Mouse (Mus musculus) cerebellum, adult 2 months (tissue): Measurements from ENCODE around the gene Asic5. TPM values are rescaled to one million over a fixed set of nuclear protein-coding genes. Genes with fewer than 3 reads are reported as not detected.

Source experiments
- DNase-seq, 2 experiments: peaks; one replicate each; pipeline ENCODE4 v3.0.0; 2021
- H3K27ac ChIP-seq: fragments of 200-500 bp; 2 replicates; pipeline ENCODE4 v1.5.1; 2012; ENCODE audit warnings: low read length, control low read depth, inconsistent platforms; ENCODE audit not compliant: insufficient read depth
- H3K27me3 ChIP-seq: fragments of 200-500 bp; 2 replicates; pipeline ENCODE4 v1.6.1; 2012; ENCODE audit warnings: inconsistent platforms, mild to moderate bottlenecking, low read length, moderate library complexity; ENCODE audit not compliant: control insufficient read depth, insufficient read depth
- H3K4me1 ChIP-seq: fragments of 200-500 bp; 2 replicates; pipeline ENCODE4 v1.6.1; 2011; ENCODE audit warnings: low read length; ENCODE audit not compliant: control insufficient read depth, insufficient read depth
- H3K4me3 ChIP-seq: fragments of 200-500 bp; replicated peaks from 2 replicates; pipeline ENCODE3; 2011; ENCODE audit warnings: mild to moderate bottlenecking, low read depth, low read length, control low read depth; ENCODE audit not compliant: insufficient read depth
- CTCF ChIP-seq: fragments of 200-500 bp; IDR thresholded peaks from 2 replicates; pipeline ENCODE4 v1.5.1; 2011; ENCODE audit warnings: low read depth, mild to moderate bottlenecking, control low read depth, low read length, moderate library complexity, borderline replicate concordance; ENCODE audit not compliant: insufficient read depth
- POLR2A ChIP-seq: fragments of 200-500 bp; IDR thresholded peaks from 2 replicates; pipeline ENCODE4 v1.6.1; 2011; ENCODE audit warnings: low read length, control low read depth, borderline replicate concordance; ENCODE audit not compliant: insufficient read depth
- WGBS: fragments of 180-500 bp; shearing (Covaris S2); methylation state at CpG from one replicate; pipeline ENCODE4 v1.1.7; 2018; 5-methylcytosine and 5-hydroxymethylcytosine counted together
- polyA plus RNA-seq: library from polyadenylated mRNA; depleted of rRNA; stranded (reverse); fragments of >200 nt; gene quantifications from 2 replicates; pipeline ENCODE4 v1.2.3, GENCODE M21; 2012

Gene Asic5
- polyA plus RNA-seq, 1 experiment: not detected

DNA sequence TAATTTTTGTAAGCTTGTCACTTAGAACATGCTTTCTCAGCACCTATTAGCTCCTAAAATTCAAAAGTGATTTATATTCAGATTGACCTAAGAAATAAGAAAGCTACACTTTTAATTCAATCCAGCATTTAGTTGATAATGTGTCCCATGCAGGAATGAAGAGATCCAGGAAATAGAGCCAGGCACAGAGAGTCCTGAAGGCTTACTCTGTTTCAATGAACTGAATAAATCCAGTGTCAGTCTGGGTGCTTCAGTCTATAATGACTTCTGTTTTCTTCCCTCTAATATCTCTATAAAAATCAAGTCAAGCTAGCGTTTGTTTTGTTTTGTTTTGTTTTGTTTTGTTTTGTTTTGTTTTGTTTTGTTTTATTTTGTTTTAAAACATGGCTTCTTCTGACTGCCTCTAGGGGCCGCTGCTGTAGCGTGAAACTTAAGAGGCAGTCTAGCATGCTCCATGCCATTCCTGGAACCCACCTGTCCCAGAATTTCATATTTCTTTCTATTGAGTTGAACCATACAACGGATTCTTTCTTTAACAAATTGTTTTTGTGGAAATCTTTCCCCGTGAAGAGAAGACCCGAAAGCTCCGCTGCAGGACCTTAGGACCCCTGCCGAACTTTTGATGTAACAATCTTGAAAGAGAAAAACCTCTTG is 65.1 kb downstream of the Asic5 start:
- WGBS: 23% methylated on average over 8 of the region's 8 CpGs
- Histone ChIP-seq H3K4me3 (no peak overlapping the region), H3K4me1 (no peaks in the 10 kb centered on the region), H3K27ac (no peak overlapping the region), H3K27me3 (no peaks in the 10 kb centered on the region)
- DNase-seq: peak; percentile 42 to 48
- TF ChIP-seq POLR2A (no peak), CTCF (peak; percentile 80)

GRCm38 (mm10) chr3:82048078-82048477 is 66.0 kb downstream of the Asic5 start:
- WGBS: 84% methylated on average over 4 of the region's 4 CpGs
- H3K27ac ChIP-seq: no peak overlapping the region
- no peak overlapping the region for H3K4me3 ChIP-seq
- TF ChIP-seq CTCF (no peak), POLR2A (no peak)
- no peak for DNase-seq
- H3K4me1 ChIP-seq: no peaks in the 10 kb centered on the region
- H3K27me3 ChIP-seq: no peaks in the 10 kb centered on the region

GRCm38 (mm10) chr3:82048681-82049080 is 66.6 kb downstream of the Asic5 start:
- DNase-seq: no peak

GRCm38 (mm10) chr3:82051468-82051867 is 69.4 kb downstream of the Asic5 start:
- Histone ChIP-seq H3K27me3 (no peaks in the 10 kb centered on the region), H3K27ac (no peak overlapping the region), H3K4me1 (no peaks in the 10 kb centered on the region; the same call in 1 of the 2 replicates), H3K4me3 (no peak overlapping the region)
- TF ChIP-seq POLR2A (no peak), CTCF (no peak)
- DNase-seq: no peak

More at GRCm38 (mm10) chr3:82048681-82049080, 66.6 kb downstream of the Asic5 start:
- Histone ChIP-seq H3K27me3 (no peaks in the 10 kb centered on the region), H3K4me1 (no peaks in the 10 kb centered on the region), H3K27ac (no peak overlapping the region), H3K4me3 (no peak overlapping the region)
- no peak for TF ChIP-seq CTCF
- no peak for TF ChIP-seq POLR2A
- WGBS: 77% methylated on average over 7 of the region's 7 CpGs

- Histone ChIP-seq H3K27ac (no peak overlapping the region), H3K4me3 (no peak overlapping the region), H3K4me1 (no peaks in the 10 kb centered on the region; the same call in 1 of the 2 replicates), H3K27me3 (no peaks in the 10 kb centered on the region)
- TF ChIP-seq POLR2A: no peak
- TF ChIP-seq CTCF: no peak
- no peak for DNase-seq
- 80% methylated on average over 2 of the region's 2 CpGs for WGBS
Measured at GRCm38 (mm10) chr3:82052029-82052428, 69.9 kb downstream of the Asic5 start.

DNA sequence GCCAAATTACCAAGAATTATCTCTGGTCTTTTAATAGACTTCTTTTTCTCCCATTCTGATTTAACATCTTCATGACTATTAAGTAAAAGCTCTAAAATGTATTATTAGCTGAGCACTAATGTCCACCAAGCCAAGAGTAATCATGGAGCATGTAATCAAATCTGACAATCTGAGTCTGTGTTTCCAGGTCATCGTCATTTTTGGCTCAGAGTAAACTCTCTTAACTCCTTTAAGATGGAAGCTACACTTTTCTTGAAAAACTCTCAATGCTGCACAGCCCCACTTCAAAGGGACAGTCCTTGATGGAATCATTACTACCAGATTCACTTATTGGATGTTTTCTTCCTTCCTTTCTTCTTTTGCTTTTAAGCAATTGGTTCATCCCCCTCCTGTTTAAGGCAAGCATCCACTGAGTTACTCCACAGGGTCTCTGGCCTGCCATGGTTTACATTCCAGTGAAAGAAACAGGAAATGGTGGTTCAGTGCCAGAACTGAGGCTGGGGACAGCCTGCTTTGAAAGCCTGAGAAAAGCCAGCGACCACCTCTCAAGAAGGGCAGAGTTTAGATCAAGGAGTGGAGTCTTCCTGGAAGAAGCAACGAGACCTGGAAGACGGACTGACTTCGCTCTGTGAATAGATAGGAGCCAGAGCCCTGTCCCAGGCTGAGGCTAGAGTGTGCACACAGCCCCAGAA is 72.3 kb downstream of the Asic5 start:
- no peak for DNase-seq
- Histone ChIP-seq H3K27me3 (no peaks in the 10 kb centered on the region), H3K4me1 (no peaks in the 10 kb centered on the region; the same call in 1 of the 2 replicates), H3K4me3 (no peak overlapping the region), H3K27ac (no peak overlapping the region)
- WGBS: 33% methylated on average over 5 of the region's 5 CpGs
- TF ChIP-seq POLR2A (no peak), CTCF (no peak)

- Histone ChIP-seq H3K4me1 (no peaks in the 10 kb centered on the region; the same call in 1 of the 2 replicates), H3K4me3 (no peak overlapping the region), H3K27me3 (no peaks in the 10 kb centered on the region), H3K27ac (no peak overlapping the region)
- no peak for TF ChIP-seq POLR2A
- no peak for TF ChIP-seq CTCF
- WGBS: 19% methylated on average over 5 of the region's 5 CpGs
- DNase-seq: no peak
Measured at GRCm38 (mm10) chr3:82057201-82057600, 75.1 kb downstream of the Asic5 start.
